Mouse (Mus musculus) liver, postnatal 0 days (tissue): ENCODE data around the gene Fam83e. TPM values are rescaled to one million over a fixed set of nuclear protein-coding genes. Genes with fewer than 3 reads are reported as not detected.

Experiments
- ATAC-seq: fragments of 200-750 bp; cut with Nextera tagmentation; 2 replicates; pipeline ENCODE4 v1.8.0; 2017; ENCODE audit warnings: mild to moderate bottlenecking, moderate library complexity
- DNase-seq: peaks from one replicate; pipeline ENCODE4 v3.0.0-alpha.2; 2016
- H3K27ac ChIP-seq: fragments of 300-500 bp; sonication (generic); 2 replicates; pipeline ENCODE4 v1.5.1; 2014; ENCODE audit warnings: antibody characterized with exemption, moderate library complexity, mild to moderate bottlenecking, low read depth
- H3K27me3 ChIP-seq: fragments of 300-500 bp; sonication (generic); 2 replicates; pipeline ENCODE4 v1.6.1; 2014; ENCODE audit warnings: low read length, control low read depth, mixed read lengths; ENCODE audit not compliant: insufficient read depth
- H3K36me3 ChIP-seq: fragments of 300-500 bp; sonication (generic); replicated peaks from 2 replicates; pipeline ENCODE4 v1.6.1; 2014; ENCODE audit warnings: mild to moderate bottlenecking, control low read depth, low read length, moderate library complexity, mixed read lengths; ENCODE audit not compliant: insufficient read depth
- H3K4me1 ChIP-seq: fragments of 300-500 bp; sonication (generic); 2 replicates; pipeline ENCODE4 v1.6.1; 2014; ENCODE audit warnings: antibody characterized with exemption, mild to moderate bottlenecking, control low read depth; ENCODE audit not compliant: insufficient read depth
- H3K4me2 ChIP-seq: fragments of 300-500 bp; sonication (generic); 2 replicates; pipeline ENCODE4 v1.6.1; 2014; ENCODE audit warnings: low read depth, mild to moderate bottlenecking, low read length, moderate library complexity, mixed read lengths
- H3K4me3 ChIP-seq: fragments of 300-500 bp; sonication (generic); 2 replicates; pipeline ENCODE4 v1.5.1; 2014; ENCODE audit warnings: low read depth, low read length
- H3K9ac ChIP-seq: fragments of 300-500 bp; sonication (generic); replicated peaks from 2 replicates; pipeline ENCODE4 v1.6.1; 2014; ENCODE audit warnings: mild to moderate bottlenecking, moderate library complexity
- H3K9me3 ChIP-seq: fragments of 300-500 bp; sonication (generic); 2 replicates; pipeline ENCODE4 v1.6.1; 2016; ENCODE audit warnings: mild to moderate bottlenecking, control low read depth, low read length, mixed read lengths
- CTCF ChIP-seq: sonication (generic); IDR thresholded peaks from 2 replicates; pipeline ENCODE4 v1.5.1; 2016; ENCODE audit warnings: antibody characterized with exemption, low read depth
- EP300 ChIP-seq: IDR thresholded peaks from 2 replicates; pipeline ENCODE4 v1.6.1; 2016; ENCODE audit warnings: antibody characterized with exemption, low read depth, mild to moderate bottlenecking
- WGBS: fragments of 180-500 bp; shearing (Covaris S2); extraction: QIAGEN DNeasy Blood & Tissue Kit; methylation state at CpG from one replicate; pipeline ENCODE4 v1.1.7; 2014; ENCODE audit not compliant: insufficient replicate concordance; 5-methylcytosine and 5-hydroxymethylcytosine counted together
- polyA plus RNA-seq: library from polyadenylated mRNA; unstranded; fragments of >200 nt; fragmentation: Nextera tagmentation; extraction: Ambion mirVana; gene quantifications from 2 replicates; pipeline ENCODE4 v1.2.1, GENCODE M21; 2015

Fam83e gene
- polyA plus RNA-seq, 1 experiment from 2014 or later, result 0.13 TPM

GRCm38 (mm10) chr7:45709036-45709435, 12.0 kb upstream of the Fam83e start:
- Histone ChIP-seq H3K4me3 (no peak overlapping the region), H3K36me3 (peaks cover 36% of the 10 kb centered on the region), H3K4me1 (peaks cover 57% of the 10 kb centered on the region), H3K27me3 (no peaks in the 10 kb centered on the region), H3K4me2 (no peak overlapping the region), H3K27ac (no peak overlapping the region; the same call in 1 of the 2 replicates), H3K9ac (0 out of 2 replicates have a peak overlapping the region, but pooled peaks have one; percentile 49), H3K9me3 (no peaks in the 10 kb centered on the region)
- TF ChIP-seq CTCF (no peak), EP300 (no peak)
- DNase-seq, result no peak
- ATAC-seq, result no peak
- 63% methylated on average over 6 of the region's 6 CpGs for WGBS

GRCm38 (mm10) chr7:45709677-45710355, 11.2 kb upstream of the Fam83e start:
- peaks cover 58% of the 10 kb centered on the region for H3K4me1 ChIP-seq
- no peak for DNase-seq

GRCm38 (mm10) chr7:45710477-45711191, 10.4 kb upstream of the Fam83e start:
- H3K4me1 ChIP-seq, result peaks cover 53% of the 10 kb centered on the region

More at GRCm38 (mm10) chr7:45709677-45710355, 11.2 kb upstream of the Fam83e start:
- 80% methylated on average over 14 of the region's 14 CpGs for WGBS
- H3K27me3 ChIP-seq, result no peaks in the 10 kb centered on the region
- H3K4me3 ChIP-seq, result no peak overlapping the region
- no peaks in the 10 kb centered on the region for H3K9me3 ChIP-seq
- H3K9ac ChIP-seq, result no peak overlapping the region
- no peak overlapping the region for H3K4me2 ChIP-seq
- no peak for ATAC-seq
- no peak overlapping the region for H3K27ac ChIP-seq
- peaks cover 36% of the 10 kb centered on the region for H3K36me3 ChIP-seq
- TF ChIP-seq CTCF (no peak), EP300 (no peak)

GRCm38 (mm10) chr7:45711316-45712021, 9.5 kb upstream of the Fam83e start:
- no peaks in the 10 kb centered on the region for H3K9me3 ChIP-seq
- no peaks in the 10 kb centered on the region for H3K27me3 ChIP-seq
- peaks cover 36% of the 10 kb centered on the region for H3K36me3 ChIP-seq
- H3K4me1 ChIP-seq, result peaks cover 51% of the 10 kb centered on the region
- H3K4me2 ChIP-seq, result no peak overlapping the region
- WGBS, result 89% methylated on average over 24 of the region's 24 CpGs
- TF ChIP-seq EP300 (no peak), CTCF (no peak)
- ATAC-seq, result no peak
- DNase-seq, result no peak
- H3K27ac ChIP-seq, result no peak overlapping the region
- H3K4me3 ChIP-seq, result no peak overlapping the region
- H3K9ac ChIP-seq, result no peak overlapping the region

More at GRCm38 (mm10) chr7:45710477-45711191, 10.4 kb upstream of the Fam83e start:
- ATAC-seq, result no peak
- Histone ChIP-seq H3K36me3 (peaks cover 36% of the 10 kb centered on the region), H3K27ac (no peak overlapping the region), H3K4me2 (no peak overlapping the region), H3K27me3 (no peaks in the 10 kb centered on the region), H3K9ac (no peak overlapping the region), H3K4me3 (no peak overlapping the region), H3K9me3 (no peaks in the 10 kb centered on the region)
- WGBS, result 88% methylated on average over 20 of the region's 20 CpGs
- DNase-seq, result no peak
- TF ChIP-seq CTCF (no peak), EP300 (no peak)

GRCm38 (mm10) chr7:45712022-45712757, 8.8 kb upstream of the Fam83e start:
- no peaks in the 10 kb centered on the region for H3K27me3 ChIP-seq
- no peak overlapping the region for H3K9ac ChIP-seq
- WGBS, result 85% methylated on average over 21 of the region's 21 CpGs
- no peaks in the 10 kb centered on the region for H3K9me3 ChIP-seq
- DNase-seq (peak; percentile 80), ATAC-seq (peak; percentile 16)
- H3K4me3 ChIP-seq, result no peak overlapping the region
- peaks cover 36% of the 10 kb centered on the region for H3K36me3 ChIP-seq
- no peak overlapping the region for H3K4me2 ChIP-seq
- TF ChIP-seq EP300 (no peak), CTCF (no peak)
- H3K4me1 ChIP-seq, result peaks cover 51% of the 10 kb centered on the region
- H3K27ac ChIP-seq, result peak overlapping the region; percentile 88
